Mouse (Mus musculus) midbrain, embryonic 16.5 days (tissue): Measurements from ENCODE around the gene Fam114a2. TPM values are rescaled to one million over a fixed set of nuclear protein-coding genes. Genes with fewer than 3 reads are reported as not detected.
A peak's percentile ranks its signal among the peaks of the same experiment; 100 is the strongest.

Experiments used
- ATAC-seq: fragments of 200-750 bp; cut with Nextera tagmentation; 2 replicates; pipeline ENCODE4 v1.8.0; 2017; ENCODE audit warnings: moderate TSS enrichment
- H3K27ac ChIP-seq: fragments of 300-500 bp; sonication (generic); 2 replicates; pipeline ENCODE4 v1.5.1; 2014; ENCODE audit warnings: mild to moderate bottlenecking, low read length, mixed read lengths
- H3K27me3 ChIP-seq: fragments of 300-500 bp; sonication (generic); 2 replicates; pipeline ENCODE4 v1.6.1; 2014; ENCODE audit warnings: low read depth, low read length, mixed read lengths; ENCODE audit not compliant: control insufficient read depth, insufficient read depth
- H3K36me3 ChIP-seq: fragments of 300-500 bp; sonication (generic); 2 replicates; pipeline ENCODE4 v1.6.1; 2014; ENCODE audit warnings: mild to moderate bottlenecking, low read length, moderate library complexity, mixed read lengths; ENCODE audit not compliant: control insufficient read depth, insufficient read depth
- H3K4me1 ChIP-seq: fragments of 300-500 bp; sonication (generic); 2 replicates; pipeline ENCODE4 v1.6.1; 2014; ENCODE audit warnings: mild to moderate bottlenecking, low read length, mixed read lengths; ENCODE audit not compliant: control insufficient read depth, insufficient read depth
- H3K4me2 ChIP-seq: fragments of 300-500 bp; sonication (generic); 2 replicates; pipeline ENCODE4 v1.6.1; 2014; ENCODE audit warnings: mild to moderate bottlenecking, low read length, mixed read lengths
- H3K4me3 ChIP-seq: fragments of 300-500 bp; sonication (generic); 2 replicates; pipeline ENCODE4 v1.5.1; 2014; ENCODE audit warnings: low read depth, mild to moderate bottlenecking, low read length, moderate library complexity, mixed read lengths
- H3K9ac ChIP-seq: fragments of 300-500 bp; sonication (generic); 2 replicates; pipeline ENCODE4 v1.6.1; 2014; ENCODE audit warnings: low read depth, low read length, mixed read lengths
- H3K9me3 ChIP-seq: fragments of 300-500 bp; sonication (generic); replicated peaks from 2 replicates; pipeline ENCODE4 v1.6.1; 2014; ENCODE audit warnings: mild to moderate bottlenecking, low read length, mixed read lengths; ENCODE audit not compliant: control insufficient read depth, poor library complexity, severe bottlenecking
- WGBS: fragments of 180-500 bp; shearing (Covaris S2); extraction: QIAGEN DNeasy Blood & Tissue Kit; methylation state at CpG from one replicate; pipeline ENCODE4 v1.1.7; 2014; 5-methylcytosine and 5-hydroxymethylcytosine counted together
- polyA plus RNA-seq: library from polyadenylated mRNA; unstranded; fragments of >200 nt; fragmentation: Nextera tagmentation; extraction: Ambion mirVana; gene quantifications from 2 replicates; pipeline ENCODE4 v1.2.1, GENCODE M21; 2015

Fam114a2 gene
- polyA plus RNA-seq, 1 experiment from 2014 or later = 77.4 TPM

DNA sequence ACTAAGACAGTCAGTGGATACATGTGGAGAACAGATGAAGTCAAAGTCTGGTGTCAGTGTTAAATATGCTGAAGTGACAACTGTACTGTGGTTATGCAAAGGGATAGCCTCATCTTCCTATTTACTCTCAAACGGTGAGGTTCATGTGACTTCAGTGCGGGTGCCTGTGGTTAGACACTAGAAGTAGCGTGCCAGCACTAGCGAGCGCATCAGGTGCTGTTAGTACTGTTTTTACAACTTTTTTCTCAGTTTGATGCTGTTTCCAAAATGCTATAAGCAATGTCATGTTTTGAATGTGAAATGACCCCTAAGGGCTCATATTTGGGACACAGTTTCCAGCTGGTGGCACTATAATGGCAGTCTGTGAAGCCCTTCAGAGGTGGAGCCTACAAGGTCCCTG is 20.2 kb downstream of the Fam114a2 start:
- Histone ChIP-seq H3K27me3 (no peaks in the 10 kb centered on the region), H3K27ac (no peak overlapping the region), H3K4me1 (no peaks in the 10 kb centered on the region), H3K9me3 (no peaks in the 10 kb centered on the region), H3K4me2 (no peak overlapping the region), H3K36me3 (peaks cover 30% of the 10 kb centered on the region), H3K4me3 (no peak overlapping the region), H3K9ac (no peak overlapping the region)
- WGBS = 93% methylated on average over 5 of the region's 5 CpGs
- no peak for ATAC-seq

DNA sequence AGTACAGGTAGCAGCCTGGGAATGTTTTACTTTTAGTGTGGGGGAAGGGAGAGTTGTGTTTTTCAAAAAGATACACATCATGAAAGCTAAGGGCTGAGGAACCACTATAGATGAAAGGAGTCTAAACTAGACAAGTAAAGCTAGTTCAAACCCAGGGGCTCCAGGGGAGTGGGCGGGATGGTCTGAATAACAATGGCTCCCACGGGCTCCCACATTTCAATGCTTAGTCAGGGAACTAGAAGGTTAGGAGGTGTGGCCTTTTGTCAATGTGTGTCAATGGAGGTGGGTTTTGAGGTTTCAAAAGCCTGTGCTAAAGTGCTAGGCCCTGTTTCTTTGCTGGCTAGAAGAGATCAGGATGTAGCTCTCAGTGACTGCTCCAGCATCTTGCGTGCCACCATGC is 20.7 kb downstream of the Fam114a2 start:
- 56% methylated on average over 3 of the region's 3 CpGs for WGBS
- H3K36me3 ChIP-seq = peaks cover 34% of the 10 kb centered on the region
- no peaks in the 10 kb centered on the region for H3K4me1 ChIP-seq
- H3K9me3 ChIP-seq = no peaks in the 10 kb centered on the region
- H3K4me2 ChIP-seq = no peak overlapping the region
- H3K27me3 ChIP-seq = no peaks in the 10 kb centered on the region
- H3K27ac ChIP-seq = no peak overlapping the region
- no peak for ATAC-seq
- H3K9ac ChIP-seq = no peak overlapping the region
- H3K4me3 ChIP-seq = no peak overlapping the region

DNA sequence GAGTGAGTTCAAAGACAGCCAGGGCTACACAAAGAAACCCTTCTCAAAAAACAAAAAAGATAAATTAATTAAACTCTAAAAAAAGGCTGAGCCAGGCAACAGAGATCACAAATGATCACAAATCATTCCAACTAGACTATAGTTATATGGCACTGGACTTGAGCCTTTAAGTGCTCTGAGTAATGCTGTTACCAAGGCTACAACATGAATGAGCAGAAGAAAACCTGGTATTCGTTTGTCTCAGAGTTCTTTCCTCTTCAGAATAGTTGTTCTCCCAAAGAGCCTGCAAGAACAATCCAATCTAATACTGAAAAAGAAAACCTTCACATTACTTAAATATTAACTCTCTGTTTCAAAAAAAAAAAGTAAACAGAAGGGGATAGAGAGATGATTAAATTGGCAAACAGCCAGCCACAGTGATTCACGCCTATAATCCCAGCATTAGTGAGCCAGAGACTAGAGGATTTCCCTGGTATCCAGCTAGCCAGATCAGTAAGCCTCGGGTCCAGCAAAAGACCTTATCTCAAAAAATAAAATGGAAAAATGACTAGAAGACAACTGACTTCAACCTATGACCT is 21.9 kb downstream of the Fam114a2 start:
- H3K36me3 ChIP-seq = peaks cover 34% of the 10 kb centered on the region

DNA sequence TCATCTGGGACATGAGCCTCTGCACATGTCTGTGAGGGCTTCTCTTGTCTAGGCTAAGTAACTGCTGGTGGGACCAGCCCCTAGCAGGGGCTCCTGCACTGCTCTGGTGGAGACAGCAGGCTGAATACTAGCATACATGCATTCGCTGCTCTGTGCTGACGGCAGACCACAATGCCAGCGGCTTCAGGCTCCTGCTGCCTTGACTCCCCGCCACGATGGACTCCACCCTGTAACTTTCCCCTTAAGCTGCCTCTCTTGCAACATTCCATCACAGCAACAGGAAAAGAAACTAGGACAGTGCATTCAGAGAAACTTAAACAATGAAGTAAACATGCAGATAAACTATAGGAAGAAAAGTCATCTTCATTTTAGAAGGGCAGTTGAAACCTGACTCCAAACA is 30.0 kb downstream of the Fam114a2 start:
- H3K4me2 ChIP-seq = no peak overlapping the region
- H3K4me1 ChIP-seq = no peaks in the 10 kb centered on the region
- no peak overlapping the region for H3K9ac ChIP-seq
- no peak overlapping the region for H3K27ac ChIP-seq
- ATAC-seq = no peak
- WGBS = 64% methylated on average over 5 of the region's 5 CpGs
- H3K27me3 ChIP-seq = no peaks in the 10 kb centered on the region
- no peak overlapping the region for H3K4me3 ChIP-seq
- no peaks in the 10 kb centered on the region for H3K9me3 ChIP-seq
- peaks cover 29% of the 10 kb centered on the region for H3K36me3 ChIP-seq

More for the DNA sequence above, 21.9 kb downstream of the Fam114a2 start:
- ATAC-seq = no peak
- no peaks in the 10 kb centered on the region for H3K27me3 ChIP-seq
- 25% methylated on average over 3 of the region's 3 CpGs for WGBS
- no peaks in the 10 kb centered on the region for H3K4me1 ChIP-seq
- no peaks in the 10 kb centered on the region for H3K9me3 ChIP-seq
- peak overlapping the region; percentile 28; the same call in 1 of the 2 replicates for H3K27ac ChIP-seq
- no peak overlapping the region for H3K4me2 ChIP-seq
- no peak overlapping the region for H3K4me3 ChIP-seq
- H3K9ac ChIP-seq = no peak overlapping the region

DNA sequence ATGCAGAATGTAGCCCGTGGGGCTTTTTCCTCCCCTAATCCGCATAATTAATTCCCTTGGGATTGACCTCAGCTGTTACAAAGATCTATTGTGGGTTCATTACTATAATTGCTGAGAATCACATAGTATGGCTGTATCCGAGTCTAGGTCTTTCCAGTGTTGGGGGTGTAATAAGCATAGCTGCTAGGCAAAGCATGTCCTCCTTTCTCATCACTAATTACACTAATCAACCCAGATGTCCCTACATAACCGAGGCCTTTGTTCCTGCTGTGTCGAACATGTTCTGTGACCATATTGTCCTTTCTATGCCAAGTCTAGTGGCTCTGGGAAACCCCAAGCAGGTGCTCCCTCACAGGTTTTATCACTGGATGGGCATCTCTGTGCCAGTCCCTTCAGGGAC is 40.3 kb downstream of the Fam114a2 start:
- Histone ChIP-seq H3K4me2 (no peak overlapping the region), H3K9me3 (no peaks in the 10 kb centered on the region), H3K9ac (no peak overlapping the region), H3K36me3 (peaks cover 18% of the 10 kb centered on the region), H3K4me1 (peaks cover 9% of the 10 kb centered on the region), H3K27ac (no peak overlapping the region), H3K4me3 (no peak overlapping the region), H3K27me3 (no peaks in the 10 kb centered on the region)
- no peak for ATAC-seq
- 42% methylated on average over 5 of the region's 5 CpGs for WGBS

DNA sequence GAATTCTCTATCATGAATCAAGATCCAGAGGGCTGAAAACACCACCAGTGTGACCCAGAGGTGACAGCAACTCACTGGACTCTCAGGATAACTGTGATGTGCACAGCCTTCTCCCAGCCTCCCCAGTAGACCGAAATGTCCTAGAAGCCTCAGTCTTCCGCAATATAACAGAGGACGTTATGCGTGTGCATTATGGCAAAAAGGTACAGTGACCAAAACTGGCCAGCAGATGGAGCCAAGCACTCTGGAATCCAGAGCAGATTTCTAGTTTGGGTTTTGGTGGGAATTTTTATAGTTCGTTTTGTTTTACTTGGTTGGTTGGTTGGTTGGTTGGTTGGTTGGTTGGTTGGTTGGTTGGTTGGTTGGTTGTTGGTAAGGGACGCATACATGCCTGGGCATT is 43.3 kb downstream of the Fam114a2 start:
- H3K27me3 ChIP-seq = no peaks in the 10 kb centered on the region
- peaks cover 9% of the 10 kb centered on the region for H3K4me1 ChIP-seq
- H3K4me3 ChIP-seq = no peak overlapping the region
- no peak overlapping the region for H3K9ac ChIP-seq
- peak; percentile 34; the same call in 1 of the 2 replicates for ATAC-seq
- no peaks in the 10 kb centered on the region for H3K36me3 ChIP-seq
- H3K4me2 ChIP-seq = no peak overlapping the region
- WGBS = 50% methylated on average over 6 of the region's 6 CpGs
- no peak overlapping the region for H3K27ac ChIP-seq
- H3K9me3 ChIP-seq = no peaks in the 10 kb centered on the region

DNA sequence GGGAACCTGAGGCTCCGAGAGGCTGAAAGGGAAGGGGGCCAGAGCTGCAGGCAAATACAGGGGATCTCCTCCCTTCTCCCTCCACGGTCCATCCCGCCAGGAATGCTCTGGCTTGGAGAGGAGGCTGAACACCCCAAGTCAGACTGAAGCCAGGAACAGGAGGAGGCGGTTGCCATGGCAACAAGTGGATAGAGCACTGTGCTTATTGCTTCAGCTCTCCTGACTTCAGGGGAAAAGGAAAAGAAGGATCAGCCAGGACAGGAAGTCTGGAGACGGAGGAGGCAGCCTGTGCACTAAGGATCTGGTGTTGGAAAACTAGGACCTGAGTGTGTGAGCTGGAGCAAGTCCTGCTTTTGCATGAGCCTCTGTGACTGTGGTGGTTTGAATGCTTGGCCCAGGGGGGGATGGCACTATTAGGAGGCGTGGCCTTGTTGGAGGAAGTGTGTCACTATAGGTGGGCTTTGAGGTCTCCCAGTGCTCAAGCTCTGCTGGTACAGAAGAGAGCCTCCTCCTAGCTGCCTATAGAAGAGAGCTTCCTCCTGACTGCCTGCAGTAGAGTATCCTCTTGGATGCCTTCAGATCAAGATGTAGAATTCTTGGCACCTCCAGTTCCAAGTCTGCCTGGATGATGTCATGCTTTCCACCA is 44.0 kb downstream of the Fam114a2 start:
- no peak overlapping the region for H3K9ac ChIP-seq
- H3K27me3 ChIP-seq = no peaks in the 10 kb centered on the region
- H3K27ac ChIP-seq = peak overlapping the region; percentile 38; the same call in 1 of the 2 replicates
- WGBS = 43% methylated on average over 6 of the region's 6 CpGs
- no peaks in the 10 kb centered on the region for H3K9me3 ChIP-seq
- H3K4me2 ChIP-seq = 0 out of 2 replicates have a peak overlapping the region, but pooled peaks have one; percentile 9
- H3K4me3 ChIP-seq = no peak overlapping the region
- no peaks in the 10 kb centered on the region for H3K36me3 ChIP-seq
- ATAC-seq = peak; percentile 71
- peaks cover 9% of the 10 kb centered on the region for H3K4me1 ChIP-seq

DNA sequence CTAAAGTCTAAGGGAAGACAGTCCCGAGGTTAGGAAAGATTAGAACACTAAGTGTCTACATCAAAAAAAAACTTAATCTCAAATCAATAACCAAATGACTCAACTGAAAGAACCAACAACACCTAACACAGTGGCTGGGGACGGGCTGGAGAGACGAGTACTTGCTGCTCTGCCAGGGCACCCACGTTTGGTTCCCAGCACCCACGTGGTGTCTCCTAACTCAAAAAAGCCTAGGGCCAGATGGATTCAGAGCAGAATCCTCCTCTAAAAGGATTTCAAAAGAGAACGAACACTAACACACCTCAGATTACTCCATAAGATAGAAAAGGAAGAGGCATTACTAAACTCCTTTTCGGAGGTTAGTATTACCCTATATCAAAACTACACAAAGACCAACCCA is 47.4 kb downstream of the Fam114a2 start:
- no peaks in the 10 kb centered on the region for H3K36me3 ChIP-seq
- no peaks in the 10 kb centered on the region for H3K27me3 ChIP-seq
- no peak overlapping the region for H3K4me3 ChIP-seq
- H3K4me2 ChIP-seq = no peak overlapping the region
- no peak overlapping the region for H3K27ac ChIP-seq
- 87% methylated on average over 7 of the region's 7 CpGs for WGBS
- ATAC-seq = no peak
- H3K9ac ChIP-seq = no peak overlapping the region
- H3K4me1 ChIP-seq = peaks cover 12% of the 10 kb centered on the region
- H3K9me3 ChIP-seq = no peaks in the 10 kb centered on the region

DNA sequence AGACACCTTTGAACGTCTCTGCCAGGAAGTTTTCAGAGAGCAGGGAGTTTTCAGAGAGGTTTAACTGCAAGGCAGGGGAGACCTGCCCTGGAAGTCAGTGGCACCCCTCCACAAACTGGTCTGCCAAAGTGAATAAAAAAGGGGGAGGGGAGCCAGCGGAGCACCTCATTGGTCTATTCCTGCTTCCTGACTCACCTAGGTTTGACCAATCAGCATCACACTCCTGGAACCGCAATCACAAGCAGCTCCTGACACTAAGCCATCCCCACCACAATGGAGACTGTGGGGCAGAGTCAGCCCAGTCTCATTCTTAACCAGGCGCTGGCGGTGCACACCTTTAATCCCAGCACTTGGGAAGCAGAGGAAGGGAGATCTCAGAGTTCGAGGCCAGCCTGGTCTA is 48.4 kb downstream of the Fam114a2 start:
- Histone ChIP-seq H3K4me2 (no peak overlapping the region), H3K4me1 (peaks cover 12% of the 10 kb centered on the region), H3K4me3 (no peak overlapping the region), H3K36me3 (no peaks in the 10 kb centered on the region), H3K9ac (no peak overlapping the region), H3K27ac (no peak overlapping the region), H3K27me3 (no peaks in the 10 kb centered on the region), H3K9me3 (no peaks in the 10 kb centered on the region)
- no peak for ATAC-seq
- WGBS = 58% methylated on average over 6 of the region's 6 CpGs
